Mouse (Mus musculus) olfactory bulb, adult 2 months (tissue): ENCODE results near the gene Ly6g5c.

Source experiments
- CTCF ChIP-seq: fragments of 200-500 bp; IDR thresholded peaks from 2 replicates; pipeline ENCODE4 v1.5.1; 2012; ENCODE audit warnings: low read depth, mild to moderate bottlenecking, low read length, moderate library complexity; ENCODE audit not compliant: insufficient read depth
- POLR2A ChIP-seq: fragments of 200-500 bp; IDR thresholded peaks from 2 replicates; pipeline ENCODE4 v1.6.1; 2012; ENCODE audit warnings: mild to moderate bottlenecking, low read depth, low read length, moderate library complexity; ENCODE audit not compliant: insufficient read depth

GRCm38 (mm10) chr17:35085208-35085865 is 22.7 kb upstream of the Ly6g5c start, which contains the start of gene Ly6g6f:
- TF ChIP-seq CTCF (no peak), POLR2A (no peak)
